8 mouse cellular contexts compared by ENCODE assay signal in the genomic region with DNA sequence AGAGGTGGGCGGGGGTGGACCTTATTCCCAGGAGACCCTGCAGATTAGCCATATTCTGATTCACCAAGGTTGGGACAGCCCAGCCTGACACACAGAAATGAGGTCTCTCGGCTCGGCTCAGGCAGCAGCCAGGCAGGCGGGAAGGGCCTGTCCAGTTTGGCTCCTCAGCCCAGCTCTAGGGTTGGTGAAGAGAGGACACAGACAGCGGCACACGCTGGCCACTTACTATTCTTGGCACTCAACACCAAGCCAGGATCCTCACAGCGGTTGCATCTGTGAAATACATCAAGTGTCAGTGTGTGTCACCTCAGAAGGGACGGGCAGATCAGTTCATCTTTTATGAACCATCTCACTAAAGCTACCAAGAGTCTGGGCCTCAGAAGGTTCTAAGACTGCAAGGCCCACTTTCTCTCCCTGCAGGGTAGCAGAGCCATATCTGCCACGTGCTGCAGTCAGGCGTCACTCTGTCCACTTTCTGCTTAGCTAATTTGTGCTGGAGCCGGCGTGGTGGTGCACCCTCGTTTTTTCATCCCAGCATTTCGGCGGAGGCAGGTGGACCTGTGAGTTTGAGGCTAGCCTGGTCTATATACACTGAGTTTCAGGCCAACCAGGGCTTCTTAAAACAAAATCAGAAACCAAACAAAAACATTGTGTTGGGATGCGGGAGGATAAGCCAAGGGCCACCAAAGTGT. TPM values are rescaled to one million over a fixed set of nuclear protein-coding genes. Genes with fewer than 3 reads are reported as not detected.
A peak's percentile ranks its signal among the peaks of the same experiment; 100 is the strongest.
DNase-seq lines count a peak whose midpoint lies in the region; ATAC-seq and TF ChIP-seq lines count a peak whose summit lies in the region.

No protein-coding gene starts in this region.

- 30% methylated on average over 16 of the region's 16 CpGs for WGBS in cerebellum, adult 2 months
- 81% methylated on average over 16 of the region's 16 CpGs for WGBS in spleen, adult 2 months
- 78% methylated on average over 16 of the region's 16 CpGs for WGBS in intestine, embryonic 14.5 days
- 75% methylated on average over 16 of the region's 16 CpGs for WGBS in neural tube, embryonic 14.5 days

- TF ChIP-seq CTCF in cerebellum, adult 2 months (IDR thresholded peaks at IDR 0.05; ENCODE audit: borderline replicate concordance, insufficient read depth, low read depth, low read length): no peak
- TF ChIP-seq CTCF in spleen, adult 2 months (IDR thresholded peaks at IDR 0.05; ENCODE audit: extremely low read depth, insufficient read depth, insufficient read length, insufficient replicate concordance): no peak

- peak overlapping the region; percentile 99 for H3K27ac ChIP-seq in cerebellum, adult 2 months (ENCODE audit: insufficient read depth, low read length)
- no peak overlapping the region for H3K27ac ChIP-seq in spleen, adult 2 months (ENCODE audit: insufficient read depth, low read length)
- peak overlapping the region; percentile 92; the same call in 1 of the 2 replicates for H3K27ac ChIP-seq in intestine, embryonic 14.5 days (ENCODE audit: low read depth)
- peak overlapping the region; percentile 95; the same call in 1 of the 2 replicates for H3K27ac ChIP-seq in neural tube, embryonic 14.5 days (ENCODE audit: low read depth, low read length)

- H3K4me3 ChIP-seq in cerebellum, adult 2 months (replicated peaks; ENCODE audit: insufficient read depth, low read depth, low read length): peak overlapping the region; percentile 19
- peak overlapping the region; percentile 61 for H3K4me3 ChIP-seq in spleen, adult 2 months (ENCODE audit: extremely low read depth, insufficient read depth, insufficient read length)
- peak overlapping the region; percentile 39 for H3K4me3 ChIP-seq in intestine, embryonic 14.5 days (ENCODE audit: low read depth, low read length)
- H3K4me3 ChIP-seq in neural tube, embryonic 14.5 days (ENCODE audit: low read depth, low read length): peak overlapping the region; percentile 37

- H3K9me3 ChIP-seq in intestine, embryonic 14.5 days (ENCODE audit: control insufficient read depth, low read length): no peaks in the 10 kb centered on the region
- H3K9me3 ChIP-seq in neural tube, embryonic 14.5 days (ENCODE audit: control insufficient read depth, low read length): no peaks in the 10 kb centered on the region

- H3K9ac ChIP-seq in intestine, embryonic 14.5 days (ENCODE audit: low read length): peak overlapping the region; percentile 61
- peak overlapping the region; percentile 67 for H3K9ac ChIP-seq in neural tube, embryonic 14.5 days (replicated peaks; ENCODE audit: low read depth, low read length)

- peaks cover 37% of the 10 kb centered on the region for H3K4me1 ChIP-seq in cerebellum, adult 2 months (ENCODE audit: control insufficient read depth, insufficient read depth, low read length)
- H3K4me1 ChIP-seq in spleen, adult 2 months (ENCODE audit: control insufficient read depth, insufficient read depth, insufficient read length): no peaks in the 10 kb centered on the region
- H3K4me1 ChIP-seq in intestine, embryonic 14.5 days (replicated peaks; ENCODE audit: control insufficient read depth, insufficient read depth, low read length): peaks cover 26% of the 10 kb centered on the region
- H3K4me1 ChIP-seq in neural tube, embryonic 14.5 days (ENCODE audit: control insufficient read depth, insufficient read depth, low read length): peaks cover 17% of the 10 kb centered on the region

- no peaks in the 10 kb centered on the region for H3K27me3 ChIP-seq in cerebellum, adult 2 months (ENCODE audit: control insufficient read depth, insufficient read depth, low read length)
- no peaks in the 10 kb centered on the region for H3K27me3 ChIP-seq in spleen, adult 2 months (ENCODE audit: control insufficient read depth, insufficient read depth, low read length)
- H3K27me3 ChIP-seq in intestine, embryonic 14.5 days (replicated peaks; ENCODE audit: control insufficient read depth, insufficient read depth, low read length): no peaks in the 10 kb centered on the region
- no peaks in the 10 kb centered on the region for H3K27me3 ChIP-seq in neural tube, embryonic 14.5 days (ENCODE audit: control insufficient read depth, insufficient read depth, low read length)

- ATAC-seq in intestine, embryonic 14.5 days (replicated peaks; ENCODE audit: low FRiP score, low TSS enrichment, low read depth): no peak
- no peak for ATAC-seq in neural tube, embryonic 14.5 days (ENCODE audit: low read depth)

- DNase-seq in cerebellum, adult 2 months: peak in 1 of 2 experiments; percentile 48
- DNase-seq in cerebellum, adult 8-10 months: no peak
- DNase-seq in spleen, adult 2 months (ENCODE audit: low read depth in 1 of 2, low spot score in 2 of 2): no peak
- no peak for DNase-seq in spleen, postnatal 10 days (ENCODE audit: low spot score in 2 of 2)
- no peak for DNase-seq in intestine, embryonic 14.5 days (ENCODE audit: low spot score)
- DNase-seq in adrenal gland, postnatal 14 days: no peak
- no peak for DNase-seq in ovary, postnatal 10 days (ENCODE audit: low spot score)

- no peaks in the 10 kb centered on the region for H3K36me3 ChIP-seq in spleen, adult 2 months (ENCODE audit: control insufficient read depth, insufficient read depth, low read length)
- H3K36me3 ChIP-seq in intestine, embryonic 14.5 days (ENCODE audit: control insufficient read depth, insufficient read depth, low read length): peaks cover 12% of the 10 kb centered on the region; the same call in 1 of the 2 replicates
- H3K36me3 ChIP-seq in neural tube, embryonic 14.5 days (ENCODE audit: control insufficient read depth, insufficient read depth, low read length): no peaks in the 10 kb centered on the region

- H3K4me2 ChIP-seq in intestine, embryonic 14.5 days (ENCODE audit: low read length): peak overlapping the region; percentile 66
- peak overlapping the region; percentile 60 for H3K4me2 ChIP-seq in neural tube, embryonic 14.5 days (ENCODE audit: low read depth, low read length)

- TF ChIP-seq POLR2A in cerebellum, adult 2 months (IDR thresholded peaks at IDR 0.05; ENCODE audit: borderline replicate concordance, insufficient read depth, low read length): no peak
- TF ChIP-seq POLR2A in spleen, adult 2 months (IDR thresholded peaks at IDR 0.05; ENCODE audit: low read depth, low read length): no peak

RNA-seq across cellular contexts. Expression of a gene that starts 50.4 kb away (rescaled TPM):
- polyA plus RNA-seq in cerebellum, adult 2 months (2012; rRNA removed): 33.9 and 36.7 TPM in 2 replicates
- 37.2 and 38.5 TPM in 2 replicates for polyA plus RNA-seq in spleen, adult 2 months (2012; rRNA removed)
- polyA plus RNA-seq in intestine, embryonic 14.5 days (2014; fragmentation: Nextera tagmentation; extraction: Ambion mirVana): 40.9 and 43.6 TPM in 2 replicates
- polyA plus RNA-seq in neural tube, embryonic 14.5 days (2014; fragmentation: Nextera tagmentation; extraction: Ambion mirVana): 28.9 and 30.9 TPM in 2 replicates
- 24.1 and 24.7 TPM in 2 replicates for total RNA-seq in adrenal gland, postnatal 14 days (2021)

RNA-seq across cellular contexts. Expression of a gene that starts 50.4 kb away (rescaled TPM):
- 0.08 and 0.17 TPM in 2 replicates for polyA plus RNA-seq in cerebellum, adult 2 months (2012; rRNA removed)
- polyA plus RNA-seq in spleen, adult 2 months (2012; rRNA removed): not detected in 2 replicates
- polyA plus RNA-seq in intestine, embryonic 14.5 days (2014; fragmentation: Nextera tagmentation; extraction: Ambion mirVana): not detected in 2 replicates
- polyA plus RNA-seq in neural tube, embryonic 14.5 days (2014; fragmentation: Nextera tagmentation; extraction: Ambion mirVana): 0.35 TPM in 1 of 2 replicates, not detected in the other
- 0.33 TPM in 1 of 2 replicates, not detected in the other for total RNA-seq in adrenal gland, postnatal 14 days (2021)

RNA-seq across cellular contexts. Expression of a gene that starts 57.5 kb away (rescaled TPM):
- 84.2 and 90.8 TPM in 2 replicates for polyA plus RNA-seq in cerebellum, adult 2 months (2012; rRNA removed)
- 6.7 and 10.0 TPM in 2 replicates for polyA plus RNA-seq in spleen, adult 2 months (2012; rRNA removed)
- polyA plus RNA-seq in intestine, embryonic 14.5 days (2014; fragmentation: Nextera tagmentation; extraction: Ambion mirVana): 23.1 and 24.1 TPM in 2 replicates
- polyA plus RNA-seq in neural tube, embryonic 14.5 days (2014; fragmentation: Nextera tagmentation; extraction: Ambion mirVana): 47.5 and 49.7 TPM in 2 replicates
- total RNA-seq in adrenal gland, postnatal 14 days (2021): 72.4 and 72.6 TPM in 2 replicates
